In the genomic region with DNA sequence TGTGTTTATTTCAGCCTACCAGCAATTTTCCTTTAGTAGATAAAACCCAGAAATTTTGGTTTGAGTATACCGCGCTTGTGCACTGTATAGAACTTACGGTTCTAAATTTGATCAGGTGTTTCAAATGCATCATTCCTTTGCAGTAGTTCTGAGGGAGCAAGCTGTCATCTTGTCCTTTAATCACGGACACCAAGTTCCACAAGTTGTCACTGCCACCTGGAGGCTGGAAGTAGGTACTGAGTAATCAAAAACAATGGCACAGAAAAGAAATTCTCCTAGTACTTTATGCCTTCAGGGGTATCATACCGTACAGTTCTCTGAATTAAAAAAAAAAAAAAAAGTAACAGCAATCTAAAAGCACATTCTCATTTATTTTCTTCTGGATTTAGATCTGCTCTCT, we compare ENCODE assay signal across 9 mouse cellular contexts.
DNase-seq lines count a peak whose midpoint lies in the region; ATAC-seq and TF ChIP-seq lines count a peak whose summit lies in the region.
"Had no signal": no experiment of that assay in that cellular context is flagged by ENCODE, and none has a peak within 500 bp of the region (broad histone marks: within the 10 kb centered on the region; RNA-seq: fewer than 3 reads in every experiment).

No protein-coding gene starts in this region.

- H3K36me3 ChIP-seq in liver, embryonic 12.5 days = no peaks in the 10 kb centered on the region

- WGBS in liver, embryonic 12.5 days (ENCODE audit: insufficient replicate concordance) = 33% methylated on average over 5 of the region's 5 CpGs

- no peak overlapping the region for H3K4me3 ChIP-seq in liver, embryonic 12.5 days
- no peak overlapping the region for H3K4me3 ChIP-seq in layer of hippocampus, adult 2 months
- H3K4me3 ChIP-seq: megakaryocyte, embryonic 14.5 days had no signal

- H3K9me3 ChIP-seq in liver, embryonic 12.5 days (replicated peaks) = no peaks in the 10 kb centered on the region
- H3K9me3 ChIP-seq: megakaryocyte, embryonic 14.5 days had no signal

- no peak overlapping the region for H3K4me2 ChIP-seq in liver, embryonic 12.5 days

- H3K9ac ChIP-seq in liver, embryonic 12.5 days = no peak overlapping the region

- H3K4me1 ChIP-seq in liver, embryonic 12.5 days = no peaks in the 10 kb centered on the region
- H3K4me1 ChIP-seq: megakaryocyte, embryonic 14.5 days had no signal

- DNase-seq in liver = peak; percentile 29
- peak; percentile 55 for DNase-seq in adrenal gland, adult 2 months
- DNase-seq in embryo, embryonic 11 days = peak; percentile 68
- peak; percentile 62 to 71 for DNase-seq in heart, postnatal 10 days
- DNase-seq in layer of hippocampus, adult 2 months (ENCODE audit: low spot score in 2 of 2) = peak; percentile 52 to 61
- DNase-seq in lung, postnatal 10 days = peak; percentile 51
- peak; percentile 35 for DNase-seq in right cerebral cortex, postnatal 4 days

- H3K27me3 ChIP-seq in liver, embryonic 12.5 days (replicated peaks) = no peaks in the 10 kb centered on the region
- H3K27me3 ChIP-seq: megakaryocyte, embryonic 14.5 days had no signal

- TF ChIP-seq CTCF in layer of hippocampus, adult 2 months (conservative IDR thresholded peaks at IDR 0.05) = peak; percentile 88

- intact Hi-C loops in heart, postnatal 10 days (cut with DNase I) = loop anchor here (1.0 kb wide), 2 partner anchors 123 to 153 kb away; no protein-coding TSS in a partner anchor

- H3K27ac ChIP-seq in liver, embryonic 12.5 days = no peak overlapping the region
- no peak overlapping the region for H3K27ac ChIP-seq in layer of hippocampus, adult 2 months

- no peak for ATAC-seq in liver, embryonic 12.5 days
